Mouse (Mus musculus) MEL (cell line): ENCODE results near the gene Cmc1. TPM values are rescaled to one million over a fixed set of nuclear protein-coding genes. Genes with fewer than 3 reads are reported as not detected.

ENCODE experiments used
- DNase-seq: peaks from one replicate; pipeline ENCODE4 v3.0.0; 2011; ENCODE audit warnings: low read depth, low spot score
- H3K27ac ChIP-seq: 2 replicates; pipeline ENCODE4 v1.5.1; 2012; ENCODE audit warnings: low read depth, mild to moderate bottlenecking, control low read depth, low read length, moderate library complexity; ENCODE audit not compliant: control insufficient read depth
- H3K27me3 ChIP-seq, 2 experiments: fragments of 150-350 bp in 1 of 2; sonication (generic) in 1 of 2; 2 replicates each; pipeline ENCODE4 v1.6.1; 2012; ENCODE audit warnings: low read length in 2 of 2, mild to moderate bottlenecking in 2 of 2, improper control_type of control experiment in 1 of 2, moderate library complexity in 1 of 2; ENCODE audit not compliant: insufficient read depth in 2 of 2, control insufficient read depth in 1 of 2
- H3K36me3 ChIP-seq, 2 experiments: 2 replicates each; pipeline ENCODE4 v1.6.1; 2012 to 2014; ENCODE audit warnings: low read length in 2 of 2, improper control_type of control experiment in 1 of 2, inconsistent platforms in 1 of 2, mild to moderate bottlenecking in 1 of 2; ENCODE audit not compliant: insufficient read depth in 2 of 2, control insufficient read depth in 1 of 2
- H3K4me1 ChIP-seq, 2 experiments: fragments of 150-350 bp in 1 of 2; sonication (generic) in 1 of 2; 2 replicates each; pipeline ENCODE4 v1.6.1; 2012; ENCODE audit warnings: low read length in 2 of 2, improper control_type of control experiment in 1 of 2, mild to moderate bottlenecking in 1 of 2; ENCODE audit not compliant: insufficient read depth in 2 of 2, control insufficient read depth in 1 of 2
- H3K4me3 ChIP-seq, 2 experiments: fragments of 150-350 bp in 1 of 2; sonication (generic) in 1 of 2; 2 replicates each; pipeline ENCODE4 v1.5.1; 2012; ENCODE audit warnings: low read depth in 2 of 2, low read length in 2 of 2, mild to moderate bottlenecking in 2 of 2, moderate library complexity in 2 of 2, control low read depth in 1 of 2, improper control_type of control experiment in 1 of 2; ENCODE audit not compliant: control insufficient read depth in 1 of 2, insufficient read depth in 1 of 2
- H3K79me2 ChIP-seq: 2 replicates; pipeline ENCODE4 v1.6.1; 2012; ENCODE audit warnings: mild to moderate bottlenecking, low read length, moderate library complexity; ENCODE audit not compliant: control insufficient read depth, poor library complexity, insufficient read depth
- H3K9ac ChIP-seq: 2 replicates; pipeline ENCODE4 v1.6.1; 2012; ENCODE audit warnings: low read depth, mild to moderate bottlenecking, control low read depth, low read length, moderate library complexity; ENCODE audit not compliant: control insufficient read depth, poor library complexity, severe bottlenecking
- H3K9me3 ChIP-seq: fragments of 150-350 bp; sonication (generic); replicated peaks from 2 replicates; pipeline ENCODE4 v1.6.1; 2012; ENCODE audit warnings: mild to moderate bottlenecking, low read length, improper control_type of control experiment, moderate library complexity; ENCODE audit not compliant: insufficient read depth
- BHLHE40 ChIP-seq: IDR thresholded peaks from 2 replicates; pipeline ENCODE4 v1.6.1; 2012; ENCODE audit warnings: low read depth, mild to moderate bottlenecking, inconsistent platforms, low read length, improper control_type of control experiment, borderline replicate concordance
- CHD1 ChIP-seq: IDR thresholded peaks from 2 replicates; pipeline ENCODE4 v1.6.1; 2012; ENCODE audit warnings: low read depth, mild to moderate bottlenecking, inconsistent platforms, low read length, improper control_type of control experiment
- CHD2 ChIP-seq: IDR thresholded peaks from 2 replicates; pipeline ENCODE4 v1.6.1; 2011; ENCODE audit warnings: low read length, improper control_type of control experiment
- CTCF ChIP-seq, 3 experiments: IDR thresholded peaks in 2 of 3; conservative IDR thresholded peaks in 1 of 3; 2 replicates each; pipeline ENCODE4 v1.5.1; 2011 to 2012; ENCODE audit warnings: low read length in 3 of 3, low read depth in 2 of 3, mild to moderate bottlenecking in 2 of 3, improper control_type of control experiment in 1 of 3, inconsistent platforms in 1 of 3, mixed read lengths in 1 of 3, moderate library complexity in 1 of 3; ENCODE audit not compliant: control insufficient read depth in 1 of 3, insufficient read depth in 1 of 3, poor library complexity in 1 of 3, severe bottlenecking in 1 of 3
- ELF1 ChIP-seq: IDR thresholded peaks from 2 replicates; pipeline ENCODE4 v1.6.1; 2014; ENCODE audit warnings: low read depth, mild to moderate bottlenecking, inconsistent platforms, low read length, improper control_type of control experiment, moderate library complexity
- EP300 ChIP-seq, 2 experiments: IDR thresholded peaks; 2 replicates each; pipeline ENCODE4 v1.6.1; 2011; ENCODE audit warnings: improper control_type of control experiment in 2 of 2, low read length in 2 of 2, low read depth in 1 of 2, mild to moderate bottlenecking in 1 of 2
- GABPA ChIP-seq: IDR thresholded peaks from 2 replicates; pipeline ENCODE4 v1.6.1; 2012; ENCODE audit warnings: low read depth, mild to moderate bottlenecking, inconsistent platforms, low read length, improper control_type of control experiment, moderate library complexity
- GATA1 ChIP-seq: IDR thresholded peaks from 2 replicates; pipeline ENCODE4 v1.6.1; 2011; ENCODE audit warnings: low read depth, low read length, improper control_type of control experiment
- HCFC1 ChIP-seq: IDR thresholded peaks from 2 replicates; pipeline ENCODE4 v1.6.1; 2012; ENCODE audit warnings: low read depth, mild to moderate bottlenecking, inconsistent platforms, low read length, improper control_type of control experiment, moderate library complexity
- JUND ChIP-seq: IDR thresholded peaks from 2 replicates; pipeline ENCODE4 v1.6.1; 2011; ENCODE audit warnings: low read depth, mild to moderate bottlenecking, improper control_type of control experiment, low read length
- KAT2A ChIP-seq: conservative IDR thresholded peaks from 2 replicates; pipeline ENCODE4 v1.6.1; 2012; ENCODE audit warnings: low read depth, low read length, improper control_type of control experiment, inconsistent platforms
- MAFK ChIP-seq: IDR thresholded peaks from 2 replicates; pipeline ENCODE4 v1.6.1; 2011; ENCODE audit warnings: low read depth, mild to moderate bottlenecking, low read length, improper control_type of control experiment, borderline replicate concordance
- MAX ChIP-seq: IDR thresholded peaks from 2 replicates; pipeline ENCODE4 v1.6.1; 2011; ENCODE audit warnings: low read length, improper control_type of control experiment
- MAZ ChIP-seq: IDR thresholded peaks from 2 replicates; pipeline ENCODE4 v1.6.1; 2012; ENCODE audit warnings: low read depth, mild to moderate bottlenecking, inconsistent platforms, low read length, improper control_type of control experiment
- MYB ChIP-seq: IDR thresholded peaks from 2 replicates; pipeline ENCODE4 v1.6.1; 2011; ENCODE audit warnings: mild to moderate bottlenecking, low read depth, low read length, improper control_type of control experiment
- MYC ChIP-seq: IDR thresholded peaks from 2 replicates; pipeline ENCODE4 v1.6.1; 2011; ENCODE audit warnings: low read depth, mild to moderate bottlenecking, low read length, improper control_type of control experiment, moderate library complexity
- NELFE ChIP-seq: IDR thresholded peaks from 2 replicates; pipeline ENCODE4 v1.6.1; 2011; ENCODE audit warnings: low read depth, low read length, improper control_type of control experiment
- NRF1 ChIP-seq: IDR thresholded peaks from 2 replicates; pipeline ENCODE4 v1.6.1; 2014; ENCODE audit warnings: low read depth, mild to moderate bottlenecking, inconsistent platforms, low read length, improper control_type of control experiment, moderate library complexity; ENCODE audit not compliant: poor library complexity, insufficient read depth, severe bottlenecking
- POLR2A ChIP-seq, 2 experiments: IDR thresholded peaks; 2 replicates each; pipeline ENCODE4 v1.6.1; 2011 to 2012; ENCODE audit warnings: low read length in 2 of 2, mild to moderate bottlenecking in 2 of 2, control low read depth in 1 of 2, improper control_type of control experiment in 1 of 2, low read depth in 1 of 2, moderate library complexity in 1 of 2; ENCODE audit not compliant: control insufficient read depth in 1 of 2, insufficient read depth in 1 of 2, poor library complexity in 1 of 2
- RCOR1 ChIP-seq: IDR thresholded peaks from 2 replicates; pipeline ENCODE4 v1.6.1; 2012; ENCODE audit warnings: low read depth, mild to moderate bottlenecking, inconsistent platforms, low read length, improper control_type of control experiment
- SIN3A ChIP-seq: IDR thresholded peaks from 2 replicates; pipeline ENCODE4 v1.6.1; 2012; ENCODE audit warnings: low read length, improper control_type of control experiment, inconsistent platforms
- SMC3 ChIP-seq: IDR thresholded peaks from 2 replicates; pipeline ENCODE4 v1.6.1; 2011; ENCODE audit warnings: low read depth, low read length, improper control_type of control experiment
- TAL1 ChIP-seq: IDR thresholded peaks from 2 replicates; pipeline ENCODE4 v1.6.1; 2012; ENCODE audit warnings: mild to moderate bottlenecking, inconsistent platforms, low read length, moderate library complexity, mixed read lengths
- TCF12 ChIP-seq: IDR thresholded peaks from 2 replicates; pipeline ENCODE4 v1.6.1; 2014; ENCODE audit warnings: low read depth, mild to moderate bottlenecking, inconsistent platforms, low read length, improper control_type of control experiment, moderate library complexity
- UBTF ChIP-seq: IDR thresholded peaks from 2 replicates; pipeline ENCODE4 v1.6.1; 2012; ENCODE audit warnings: low read depth, mild to moderate bottlenecking, inconsistent platforms, low read length, improper control_type of control experiment, moderate library complexity, borderline replicate concordance; ENCODE audit not compliant: insufficient read depth
- USF2 ChIP-seq, 2 experiments: IDR thresholded peaks; 2 replicates each; pipeline ENCODE4 v1.6.1; 2011 to 2012; ENCODE audit warnings: improper control_type of control experiment in 2 of 2, low read length in 2 of 2, borderline replicate concordance in 1 of 2, inconsistent platforms in 1 of 2, low read depth in 1 of 2, mild to moderate bottlenecking in 1 of 2; ENCODE audit not compliant: insufficient read depth in 1 of 2
- ZKSCAN1 ChIP-seq: IDR thresholded peaks from 2 replicates; pipeline ENCODE4 v1.6.1; 2012; ENCODE audit warnings: low read depth, mild to moderate bottlenecking, inconsistent platforms, low read length, improper control_type of control experiment, moderate library complexity
- ZMIZ1 ChIP-seq: IDR thresholded peaks from 2 replicates; pipeline ENCODE4 v1.6.1; 2012; ENCODE audit warnings: low read depth, mild to moderate bottlenecking, inconsistent platforms, low read length, improper control_type of control experiment, moderate library complexity
- ZNF384 ChIP-seq: IDR thresholded peaks from 2 replicates; pipeline ENCODE4 v1.6.1; 2012; ENCODE audit warnings: low read depth, mild to moderate bottlenecking, inconsistent platforms, low read length, improper control_type of control experiment
- polyA plus RNA-seq, 2 experiments: library from polyadenylated mRNA; stranded (reverse) in 1 of 2; unstranded in 1 of 2; fragments of >175 nt in 1 of 2; fragments of >200 nt in 1 of 2; gene quantifications; 2 replicates each; pipeline versions ENCODE4 v1.2.1 to v1.2.4; 2012; ENCODE audit warnings: low replicate concordance in 2 of 2, low read depth in 1 of 2; ENCODE audit not compliant: insufficient read length in 2 of 2, insufficient read depth in 1 of 2, missing spikeins in 1 of 2
- total RNA-seq: library from RNA; depleted of rRNA; stranded (reverse); fragments of 300-350 nt; gene quantifications from 2 replicates; pipeline ENCODE4 v1.2.3, GENCODE M21; 2012

Cmc1 gene
- total and polyA plus RNA-seq, 3 experiments: 35.9 to 36.0 TPM; not detected in 1

DNA sequence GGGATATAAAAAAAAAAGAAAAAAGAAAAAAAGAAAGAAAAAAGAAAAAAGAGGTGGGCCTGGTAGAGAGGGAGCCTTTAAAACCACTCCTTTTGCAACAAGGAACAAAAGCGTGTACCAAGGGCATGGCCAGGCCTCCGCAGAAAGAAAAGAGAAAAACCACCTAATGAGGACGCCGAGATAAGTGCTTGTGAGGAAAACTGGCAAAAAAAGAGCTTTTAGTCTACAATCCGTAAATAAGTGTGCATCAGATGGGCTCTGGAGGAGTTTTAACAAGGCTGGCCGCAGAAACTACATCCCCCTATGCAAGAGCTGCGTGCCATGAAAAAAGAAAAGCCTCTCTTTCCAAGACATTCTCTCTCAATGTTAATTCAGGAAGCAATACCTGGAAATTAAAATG lies 37.4 kb upstream of the Cmc1 start:
- Histone ChIP-seq H3K27me3 (no peaks in the 10 kb centered on the region), H3K9ac (no peak overlapping the region), H3K4me3 (no peak overlapping the region), H3K9me3 (no peaks in the 10 kb centered on the region), H3K27ac (no peak overlapping the region), H3K4me1 (no peaks in the 10 kb centered on the region), H3K36me3 (no peaks in the 10 kb centered on the region), H3K79me2 (no peaks in the 10 kb centered on the region)
- no peak for DNase-seq
- TF ChIP-seq MAZ (no peak), HCFC1 (no peak), NRF1 (no peak), SIN3A (no peak), ZMIZ1 (no peak), MAX (no peak), TAL1 (no peak), ELF1 (no peak), MYC (no peak), MAFK (no peak), POLR2A (IDR thresholded peaks at IDR 0.05; ENCODE audit: control insufficient read depth in 1 of 2, insufficient read depth in 1 of 2, low read depth in 1 of 2, low read length in 2 of 2, poor library complexity in 1 of 2) (no peak), JUND (no peak), MYB (no peak), CHD1 (no peak), EP300 (IDR thresholded peaks at IDR 0.05; ENCODE audit: low read depth in 1 of 2, low read length in 2 of 2) (no peak), ZKSCAN1 (no peak), GATA1 (no peak), BHLHE40 (no peak)

DNA sequence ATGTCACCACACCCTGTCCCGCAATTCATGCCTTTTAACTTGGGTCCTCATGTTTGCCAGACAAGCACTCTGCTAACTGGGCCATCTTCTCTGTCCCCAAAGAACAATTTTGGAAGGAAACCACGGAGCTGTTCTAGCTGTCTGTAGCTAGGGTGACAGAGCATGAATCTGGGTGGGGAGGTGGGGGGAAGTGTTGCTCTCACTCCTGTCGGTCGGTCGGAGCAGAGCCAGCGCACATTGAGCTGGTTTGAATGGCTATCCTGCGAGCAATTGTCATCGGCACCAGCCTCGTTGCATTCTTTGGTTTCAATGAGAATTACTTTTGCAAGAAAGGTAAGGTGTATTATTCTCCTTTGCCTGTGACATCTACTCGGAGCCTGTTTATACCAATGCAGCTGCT lies 36.8 kb upstream of the Cmc1 start:
- Histone ChIP-seq H3K27ac (no peak overlapping the region), H3K27me3 (no peaks in the 10 kb centered on the region)
- TF ChIP-seq USF2 (IDR thresholded peaks at IDR 0.05; ENCODE audit: borderline replicate concordance in 1 of 2, insufficient read depth in 1 of 2, low read depth in 1 of 2, low read length in 2 of 2) (no peak), ZNF384 (no peak), MAX (no peak), EP300 (IDR thresholded peaks at IDR 0.05; ENCODE audit: low read depth in 1 of 2, low read length in 2 of 2) (no peak), TAL1 (no peak), CHD2 (no peak), TCF12 (no peak), UBTF (no peak), KAT2A (no peak), SIN3A (no peak), RCOR1 (no peak), NELFE (no peak), CTCF (IDR thresholded peaks at IDR 0.05 in 2 of 3, conservative IDR thresholded peaks at IDR 0.05 in 1 of 3; ENCODE audit: control insufficient read depth in 1 of 3, insufficient read depth in 1 of 3, low read depth in 2 of 3, low read length in 3 of 3, poor library complexity in 1 of 3, severe bottlenecking in 1 of 3) (no peak), HCFC1 (no peak), ZMIZ1 (no peak), POLR2A (IDR thresholded peaks at IDR 0.05; ENCODE audit: control insufficient read depth in 1 of 2, insufficient read depth in 1 of 2, low read depth in 1 of 2, low read length in 2 of 2, poor library complexity in 1 of 2) (no peak), MAFK (no peak), BHLHE40 (no peak), GABPA (no peak), SMC3 (no peak)

More for the DNA sequence above, 36.8 kb upstream of the Cmc1 start:
- Histone ChIP-seq H3K36me3 (no peaks in the 10 kb centered on the region), H3K79me2 (no peaks in the 10 kb centered on the region), H3K9ac (no peak overlapping the region), H3K4me1 (no peaks in the 10 kb centered on the region), H3K4me3 (no peak overlapping the region), H3K9me3 (no peaks in the 10 kb centered on the region)
- DNase-seq: no peak
